Mouse (Mus musculus) CH12.LX (cell line): ENCODE data around the gene Gm20388. TPM values are rescaled to one million over a fixed set of nuclear protein-coding genes. Genes with fewer than 3 reads are reported as not detected.

Experiments used
- DNase-seq: peaks from one replicate; pipeline ENCODE4 v3.0.0-alpha.2; 2013; ENCODE audit errors: extremely low read depth
- H3K27ac ChIP-seq: 2 replicates; pipeline ENCODE4 v1.5.1; 2012; ENCODE audit warnings: low read depth, mild to moderate bottlenecking, control low read depth, moderate library complexity; ENCODE audit not compliant: insufficient read depth
- H3K27me3 ChIP-seq: replicated peaks from 2 replicates; pipeline ENCODE3; 2012; ENCODE audit warnings: inconsistent platforms
- H3K36me3 ChIP-seq, 2 experiments: replicated peaks in 1 of 2; 2 replicates each; pipeline versions ENCODE3 to v1.6.1; 2012; ENCODE audit warnings: inconsistent platforms in 1 of 2, low read length in 1 of 2, mild to moderate bottlenecking in 1 of 2, mixed read lengths in 1 of 2, moderate library complexity in 1 of 2; ENCODE audit not compliant: control insufficient read depth in 1 of 2, insufficient read depth in 1 of 2
- H3K4me1 ChIP-seq, 2 experiments: 2 replicates each; pipeline ENCODE4 v1.6.1; 2012; ENCODE audit warnings: inconsistent platforms in 1 of 2, moderate library complexity in 1 of 2; ENCODE audit not compliant: insufficient read depth in 2 of 2, control insufficient read depth in 1 of 2
- H3K4me2 ChIP-seq: 2 replicates; pipeline ENCODE4 v1.6.1; 2012; ENCODE audit warnings: low read depth, mild to moderate bottlenecking, control low read depth; ENCODE audit not compliant: poor library complexity, insufficient read depth, severe bottlenecking
- H3K4me3 ChIP-seq, 3 experiments: fragments of 150-350 bp in 1 of 3; sonication (generic) in 1 of 3; replicated peaks in 1 of 3; 2 replicates each; pipeline versions ENCODE3 to v1.5.1; 2011 to 2012; ENCODE audit warnings: low read depth in 2 of 3, low read length in 2 of 3, mild to moderate bottlenecking in 2 of 3, moderate library complexity in 2 of 3, control low read depth in 1 of 3, improper control_type of control experiment in 1 of 3, inconsistent platforms in 1 of 3, mixed read lengths in 1 of 3; ENCODE audit not compliant: poor library complexity in 1 of 3
- H3K79me2 ChIP-seq: replicated peaks from 2 replicates; pipeline ENCODE4 v1.6.1; 2012; ENCODE audit warnings: mild to moderate bottlenecking, moderate library complexity; ENCODE audit not compliant: control insufficient read depth, poor library complexity, insufficient read depth, severe bottlenecking; ENCODE audit errors: extremely low read depth
- H3K9ac ChIP-seq: 2 replicates; pipeline ENCODE4 v1.6.1; 2012; ENCODE audit warnings: low read depth, mild to moderate bottlenecking, control low read depth, moderate library complexity; ENCODE audit not compliant: insufficient read depth
- H3K9me3 ChIP-seq: replicated peaks from 2 replicates; pipeline ENCODE3; 2012; ENCODE audit warnings: low read length, inconsistent platforms, mixed read lengths
- BHLHE40 ChIP-seq: IDR thresholded peaks from 2 replicates; pipeline ENCODE4 v1.6.1; 2011; ENCODE audit warnings: mild to moderate bottlenecking, low read depth, low read length, improper control_type of control experiment
- CHD2 ChIP-seq: IDR thresholded peaks from 2 replicates; pipeline ENCODE4 v1.6.1; 2011; ENCODE audit warnings: low read length, improper control_type of control experiment
- ELF1 ChIP-seq: IDR thresholded peaks from 2 replicates; pipeline ENCODE4 v1.6.1; 2014; ENCODE audit warnings: low read depth, mild to moderate bottlenecking, inconsistent platforms, low read length, improper control_type of control experiment
- ETS1 ChIP-seq: conservative IDR thresholded peaks from 2 replicates; pipeline ENCODE4 v1.6.1; 2012; ENCODE audit warnings: low read depth, mild to moderate bottlenecking, inconsistent platforms, low read length, improper control_type of control experiment, moderate library complexity
- IRF4 ChIP-seq: IDR thresholded peaks from 2 replicates; pipeline ENCODE4 v1.6.1; 2014; ENCODE audit warnings: low read depth, mild to moderate bottlenecking, inconsistent platforms, low read length, improper control_type of control experiment
- JUN ChIP-seq: IDR thresholded peaks from 2 replicates; pipeline ENCODE4 v1.6.1; 2011; ENCODE audit warnings: low read depth, mild to moderate bottlenecking, low read length, improper control_type of control experiment, moderate library complexity; ENCODE audit not compliant: insufficient read depth
- JUND ChIP-seq: conservative IDR thresholded peaks from 2 replicates; pipeline ENCODE4 v1.6.1; 2011; ENCODE audit warnings: low read depth, low read length, improper control_type of control experiment
- MAZ ChIP-seq: IDR thresholded peaks from 2 replicates; pipeline ENCODE4 v1.6.1; 2012; ENCODE audit warnings: low read depth, mild to moderate bottlenecking, inconsistent platforms, low read length, improper control_type of control experiment, moderate library complexity
- MEF2A ChIP-seq: IDR thresholded peaks from 2 replicates; pipeline ENCODE4 v1.6.1; 2014; ENCODE audit warnings: low read depth, mild to moderate bottlenecking, inconsistent platforms, low read length, improper control_type of control experiment, borderline replicate concordance
- MXI1 ChIP-seq: IDR thresholded peaks from 2 replicates; pipeline ENCODE4 v1.6.1; 2011; ENCODE audit warnings: mild to moderate bottlenecking, low read depth, low read length, improper control_type of control experiment
- MYC ChIP-seq: IDR thresholded peaks from 2 replicates; pipeline ENCODE4 v1.6.1; 2011; ENCODE audit warnings: low read depth, mild to moderate bottlenecking, improper control_type of control experiment, low read length
- NRF1 ChIP-seq: IDR thresholded peaks from 2 replicates; pipeline ENCODE4 v1.6.1; 2014; ENCODE audit warnings: low read depth, mild to moderate bottlenecking, inconsistent platforms, low read length, improper control_type of control experiment, moderate library complexity
- POLR2A ChIP-seq: IDR thresholded peaks from 2 replicates; pipeline ENCODE4 v1.6.1; 2011; ENCODE audit warnings: low read depth, mild to moderate bottlenecking, improper control_type of control experiment, low read length
- RAD21 ChIP-seq: IDR thresholded peaks from 2 replicates; pipeline ENCODE4 v1.6.1; 2011; ENCODE audit warnings: low read depth, mild to moderate bottlenecking, low read length, improper control_type of control experiment, moderate library complexity
- RCOR1 ChIP-seq: conservative IDR thresholded peaks from 2 replicates; pipeline ENCODE4 v1.6.1; 2012; ENCODE audit warnings: low read depth, mild to moderate bottlenecking, inconsistent platforms, low read length, improper control_type of control experiment
- SIN3A ChIP-seq: IDR thresholded peaks from 2 replicates; pipeline ENCODE4 v1.6.1; 2012; ENCODE audit warnings: low read length, improper control_type of control experiment, inconsistent platforms
- TBP ChIP-seq: conservative IDR thresholded peaks from 2 replicates; pipeline ENCODE4 v1.6.1; 2011; ENCODE audit warnings: low read depth, low read length, improper control_type of control experiment
- TCF12 ChIP-seq: IDR thresholded peaks from 2 replicates; pipeline ENCODE4 v1.6.1; 2014; ENCODE audit warnings: low read depth, mild to moderate bottlenecking, inconsistent platforms, low read length, improper control_type of control experiment
- ZKSCAN1 ChIP-seq: IDR thresholded peaks from 2 replicates; pipeline ENCODE4 v1.6.1; 2012; ENCODE audit warnings: low read depth, inconsistent platforms, low read length, improper control_type of control experiment, borderline replicate concordance
- ZNF384 ChIP-seq: IDR thresholded peaks from 2 replicates; pipeline ENCODE4 v1.6.1; 2012; ENCODE audit warnings: low read depth, low read length, improper control_type of control experiment, inconsistent platforms
- dilution Hi-C: fragments of 300-500 bp; cut with MboI; formaldehyde crosslinking; loops from 2 replicates; pipeline ENCODE4 v1.14.3; 2020; ENCODE audit warnings: low sequenced_read_pairs; ENCODE audit not compliant: extremely low pct_unique_long_range_greater_than_20kb, extremely low pct_ligation_motif_present
- in situ Hi-C: fragments of 300-500 bp; cut with MboI; formaldehyde crosslinking; loops from 3 replicates; pipeline ENCODE4 v1.14.3; 2019; ENCODE audit warnings: low sequenced_read_pairs, low pct_ligation_motif_present, low pct_unique_long_range_greater_than_20kb, mixed read lengths
- polyA plus RNA-seq: library from polyadenylated mRNA; unstranded; fragments of >175 nt; gene quantifications from 2 replicates; pipeline ENCODE4 v1.2.1, GENCODE M21; 2012; ENCODE audit warnings: low read depth; ENCODE audit not compliant: insufficient read length
- total RNA-seq, 2 experiments: library from RNA; depleted of rRNA; stranded (reverse); fragments of 300-350 nt in 1 of 2; fragments of >200 nt in 1 of 2; gene quantifications; 2 replicates each; pipeline ENCODE4 v1.2.3; 2012 to 2014

The Gm20388 gene
- total and polyA plus RNA-seq, 3 experiments: 14.8 to 26.3 (median 22.2) TPM

DNA sequence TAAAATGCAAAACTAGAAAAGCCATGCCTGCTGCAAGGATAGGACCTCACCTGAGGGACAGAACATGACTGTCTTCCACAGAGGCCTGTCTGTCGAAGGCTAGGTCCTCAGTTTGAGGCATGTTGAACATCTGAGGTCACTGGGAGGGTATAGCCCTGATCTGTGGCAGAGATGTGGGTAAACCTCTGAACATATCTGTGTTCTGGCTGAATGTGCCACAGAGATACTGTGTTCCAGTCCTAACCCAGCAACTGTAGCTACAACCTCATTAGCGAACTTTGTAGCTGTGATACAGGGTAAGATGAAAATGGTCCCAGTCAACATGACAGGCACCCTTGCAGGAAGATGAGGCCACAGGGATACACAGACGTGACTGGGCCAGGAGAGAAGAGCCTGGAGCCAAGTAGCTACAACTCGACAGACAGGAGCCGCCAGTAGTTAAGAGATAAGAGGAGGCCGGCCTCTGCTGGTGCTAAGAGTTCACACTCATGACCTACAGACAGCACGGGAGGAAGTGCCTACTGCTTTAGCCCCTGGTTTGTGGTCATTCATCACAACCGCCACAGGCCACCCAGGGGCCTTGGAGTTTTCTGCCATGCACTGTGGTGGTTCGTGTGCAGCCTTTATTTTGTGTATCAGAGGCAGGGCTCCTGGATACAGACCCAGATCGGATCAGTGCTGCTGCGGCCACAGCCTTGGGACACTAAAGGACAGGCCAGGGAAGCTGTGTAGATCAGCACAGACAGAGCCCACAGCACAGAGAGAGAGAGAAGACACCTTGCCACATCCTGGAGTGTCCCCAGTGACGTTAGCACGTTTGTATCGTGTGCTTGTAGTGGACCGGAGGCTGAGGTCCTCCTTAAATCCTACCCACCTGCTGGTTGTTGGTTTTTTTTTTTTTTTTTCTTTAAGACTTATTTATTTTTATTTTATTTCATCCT is 2439.0 kb downstream of the Gm20388 start:
- Histone ChIP-seq H3K27me3 (no peaks in the 10 kb centered on the region), H3K4me1 (peaks cover 12 to 42% of the 10 kb centered on the region in 2 experiments), H3K4me2 (no peak overlapping the region)
- no peak for DNase-seq
- TF ChIP-seq BHLHE40 (no peak), MYC (no peak), IRF4 (no peak), TBP (no peak), NRF1 (no peak), MAZ (no peak), TCF12 (no peak), POLR2A (no peak), ETS1 (no peak), RAD21 (no peak), ZKSCAN1 (no peak), RCOR1 (no peak), MXI1 (no peak)
- TF ChIP-seq, all 38 proteins: peak for 0
- no peak overlapping the region for H3K4me3 ChIP-seq
- peaks cover 2% of the 10 kb centered on the region for H3K9me3 ChIP-seq
- H3K36me3 ChIP-seq: no peaks in the 10 kb centered on the region
- in situ Hi-C loops: no loop called here
- dilution Hi-C loops: no loop called here
- no peak overlapping the region for H3K27ac ChIP-seq
- H3K9ac ChIP-seq: no peak overlapping the region
- H3K79me2 ChIP-seq: no peaks in the 10 kb centered on the region

- DNase-seq: no peak
- Histone ChIP-seq H3K36me3 (no peaks in the 10 kb centered on the region), H3K9ac (no peak overlapping the region), H3K27me3 (no peaks in the 10 kb centered on the region), H3K4me1 (peaks cover 14 to 38% of the 10 kb centered on the region in 2 experiments), H3K9me3 (peaks cover 2% of the 10 kb centered on the region), H3K27ac (no peak overlapping the region), H3K4me3 (no peak overlapping the region), H3K79me2 (no peaks in the 10 kb centered on the region), H3K4me2 (no peak overlapping the region)
- dilution Hi-C loops: no loop called here
- in situ Hi-C loops: no loop called here
- TF ChIP-seq MAZ (no peak), CHD2 (no peak), MEF2A (no peak), JUN (no peak), ZNF384 (no peak), ELF1 (no peak), JUND (no peak), SIN3A (no peak)
Measured at GRCm38 (mm10) chr8:122350309-122351089, 2439.9 kb downstream of the Gm20388 start.
